Mouse (Mus musculus) C2C12 (cell line): ENCODE results near the gene Usp50.

Source experiments
- CEBPB ChIP-seq: IDR thresholded peaks from one replicate; pipeline ENCODE4 v1.6.1; 2011; ENCODE audit warnings: low read depth, mild to moderate bottlenecking, control low read depth, moderate library complexity
- CTCF ChIP-seq: IDR thresholded peaks from one replicate; pipeline ENCODE4 v1.5.1; 2011; ENCODE audit not compliant: control insufficient read depth, insufficient read depth, insufficient read length
- MAX ChIP-seq: IDR thresholded peaks from one replicate; pipeline ENCODE4 v1.6.1; 2011; ENCODE audit warnings: mild to moderate bottlenecking, control low read depth
- MYOD1 ChIP-seq: IDR thresholded peaks from one replicate; pipeline ENCODE4 v1.6.1; 2011; ENCODE audit warnings: low read depth; ENCODE audit not compliant: control insufficient read depth, insufficient read length
- MYOG ChIP-seq: IDR thresholded peaks from one replicate; pipeline ENCODE4 v1.6.1; 2011; ENCODE audit not compliant: control insufficient read depth, insufficient read length; ENCODE audit errors: extremely low read depth

- no peak for TF ChIP-seq CTCF
- no peak for TF ChIP-seq MAX
- no peak for TF ChIP-seq CEBPB
- no peak for TF ChIP-seq MYOG
- TF ChIP-seq MYOD1 = no peak
Observed at GRCm38 (mm10) chr2:126663481-126663880, 119.8 kb downstream of the Usp50 start.
